Mouse (Mus musculus): ENCODE data around the gene Sec14l4. TPM values are rescaled to one million over a fixed set of nuclear protein-coding genes. Genes with fewer than 3 reads are reported as not detected.
"Not testable (repeated sequence)": the region's sequence is repeated elsewhere in the genome, so short reads cannot be mapped to it uniquely, and the experiment has no call there.

Sec14l4 gene
- polyA plus RNA-seq, 1 experiment from 2014 or later: not detected

GRCm38 (mm10) chr11:3999547-3999946 lies 31.7 kb upstream of the Sec14l4 start:
- Histone ChIP-seq H3K4me3 (no peak overlapping the region), H3K27ac (no peak overlapping the region), H3K4me1 (replicated peaks) (peaks cover 12% of the 10 kb centered on the region), H3K27me3 (ENCODE audit: insufficient read depth, poor library complexity, severe bottlenecking) (peaks cover 47% of the 10 kb centered on the region), H3K9me3 (no peaks in the 10 kb centered on the region), H3K36me3 (no peaks in the 10 kb centered on the region)
- 81% methylated on average over 5 of the region's 5 CpGs for WGBS
- DNase-seq (ENCODE audit: low spot score): no peak

- Histone ChIP-seq H3K36me3 (no peaks in the 10 kb centered on the region), H3K27ac (no peak overlapping the region), H3K9me3 (no peaks in the 10 kb centered on the region), H3K27me3 (ENCODE audit: insufficient read depth, poor library complexity, severe bottlenecking) (peaks cover 48% of the 10 kb centered on the region), H3K4me3 (no peak overlapping the region), H3K4me1 (replicated peaks) (peaks cover 12% of the 10 kb centered on the region)
- 6% methylated on average over 5 of the region's 5 CpGs for WGBS
- peak; percentile 74 for DNase-seq (ENCODE audit: low spot score)
These were observed 29.7 kb upstream of the Sec14l4 start for GRCm38 (mm10) chr11:4001603-4002002.

- Histone ChIP-seq H3K27ac (no peak overlapping the region), H3K36me3 (no peaks in the 10 kb centered on the region), H3K27me3 (ENCODE audit: insufficient read depth, poor library complexity, severe bottlenecking) (peaks cover 10% of the 10 kb centered on the region), H3K4me1 (replicated peaks) (no peaks in the 10 kb centered on the region), H3K4me3 (no peak overlapping the region), H3K9me3 (no peaks in the 10 kb centered on the region)
- WGBS: 63% methylated on average over 5 of the region's 5 CpGs
- no peak for DNase-seq (ENCODE audit: low spot score)
These were observed 25.9 kb upstream of the Sec14l4 start for GRCm38 (mm10) chr11:4005220-4005805.

- peaks cover 4% of the 10 kb centered on the region; the same call in 1 of the 2 replicates for H3K27me3 ChIP-seq (ENCODE audit: insufficient read depth, poor library complexity, severe bottlenecking)
- no peak overlapping the region for H3K27ac ChIP-seq
- H3K4me3 ChIP-seq: no peak overlapping the region
- no peaks in the 10 kb centered on the region for H3K4me1 ChIP-seq (replicated peaks)
- no peak for DNase-seq (ENCODE audit: low spot score)
- H3K9me3 ChIP-seq: no peaks in the 10 kb centered on the region
- WGBS: 81% methylated on average over 3 of the region's 3 CpGs
- H3K36me3 ChIP-seq: no peaks in the 10 kb centered on the region
These were observed 24.8 kb upstream of the Sec14l4 start for GRCm38 (mm10) chr11:4006462-4006861.

GRCm38 (mm10) chr11:4012616-4013015 lies 18.6 kb upstream of the Sec14l4 start:
- Histone ChIP-seq H3K27ac (no peak overlapping the region), H3K36me3 (no peaks in the 10 kb centered on the region), H3K4me1 (replicated peaks) (no peaks in the 10 kb centered on the region), H3K9me3 (peaks cover 14% of the 10 kb centered on the region), H3K4me3 (no peak overlapping the region), H3K27me3 (ENCODE audit: insufficient read depth, poor library complexity, severe bottlenecking) (no peaks in the 10 kb centered on the region)
- 74% methylated on average over 1 of the region's 1 CpGs for WGBS
- DNase-seq (ENCODE audit: low spot score): no peak

GRCm38 (mm10) chr11:4015796-4016195 lies 15.5 kb upstream of the Sec14l4 start:
- peaks cover 14% of the 10 kb centered on the region for H3K9me3 ChIP-seq
- H3K4me1 ChIP-seq (replicated peaks); H3K36me3 ChIP-seq; DNase-seq (ENCODE audit: low spot score); H3K27ac ChIP-seq; H3K27me3 ChIP-seq (ENCODE audit: insufficient read depth, poor library complexity, severe bottlenecking); H3K4me3 ChIP-seq: not testable (repeated sequence)
- WGBS: 91% methylated on average over 14 of the region's 14 CpGs

- H3K36me3 ChIP-seq; H3K4me1 ChIP-seq (replicated peaks); H3K4me3 ChIP-seq; DNase-seq (ENCODE audit: low spot score); H3K27me3 ChIP-seq (ENCODE audit: insufficient read depth, poor library complexity, severe bottlenecking); H3K27ac ChIP-seq; H3K9me3 ChIP-seq: not testable (repeated sequence)
- 94% methylated on average over 13 of the region's 13 CpGs for whole genome bisulfite sequencing
These were observed 9.2 kb upstream of the Sec14l4 start for GRCm38 (mm10) chr11:4022111-4022510.

- 68% methylated on average over 2 of the region's 2 CpGs for WGBS
- no peaks in the 10 kb centered on the region for H3K9me3 ChIP-seq
- no peak overlapping the region for H3K4me3 ChIP-seq
- no peaks in the 10 kb centered on the region for H3K27me3 ChIP-seq (ENCODE audit: insufficient read depth, poor library complexity, severe bottlenecking)
- no peak overlapping the region for H3K27ac ChIP-seq
- no peaks in the 10 kb centered on the region for H3K36me3 ChIP-seq
- H3K4me1 ChIP-seq (replicated peaks): no peaks in the 10 kb centered on the region
- no peak for DNase-seq (ENCODE audit: low spot score)
These were observed 7.9 kb upstream of the Sec14l4 start for GRCm38 (mm10) chr11:4023321-4023720.

GRCm38 (mm10) chr11:4027066-4027465 lies 4.2 kb upstream of the Sec14l4 start:
- Histone ChIP-seq H3K36me3 (no peaks in the 10 kb centered on the region), H3K4me1 (replicated peaks) (0 out of 2 replicates have a peak, but pooled peaks cover 6% of the 10 kb centered on the region), H3K27ac (no peak overlapping the region), H3K4me3 (no peak overlapping the region), H3K9me3 (no peaks in the 10 kb centered on the region), H3K27me3 (ENCODE audit: insufficient read depth, poor library complexity, severe bottlenecking) (peaks cover 13% of the 10 kb centered on the region)
- 81% methylated on average over 8 of the region's 8 CpGs for WGBS
- no peak for DNase-seq (ENCODE audit: low spot score)

- H3K27ac ChIP-seq: no peak overlapping the region
- H3K4me3 ChIP-seq: no peak overlapping the region
- H3K27me3 ChIP-seq (ENCODE audit: insufficient read depth, poor library complexity, severe bottlenecking): peaks cover 18% of the 10 kb centered on the region
- H3K9me3 ChIP-seq: no peaks in the 10 kb centered on the region
- no peaks in the 10 kb centered on the region for H3K36me3 ChIP-seq
- DNase-seq (ENCODE audit: low spot score): no peak
- H3K4me1 ChIP-seq (replicated peaks): 0 out of 2 replicates have a peak, but pooled peaks cover 6% of the 10 kb centered on the region
- WGBS: 79% methylated on average over 9 of the region's 9 CpGs
These were observed 3.5 kb upstream of the Sec14l4 start for GRCm38 (mm10) chr11:4027561-4028334.

GRCm38 (mm10) chr11:4029343-4029742 lies 1.9 kb upstream of the Sec14l4 start:
- Histone ChIP-seq H3K27me3 (ENCODE audit: insufficient read depth, poor library complexity, severe bottlenecking) (peaks cover 18% of the 10 kb centered on the region), H3K27ac (no peak overlapping the region), H3K9me3 (no peaks in the 10 kb centered on the region), H3K4me3 (no peak overlapping the region), H3K4me1 (replicated peaks) (0 out of 2 replicates have a peak, but pooled peaks cover 6% of the 10 kb centered on the region), H3K36me3 (no peaks in the 10 kb centered on the region)
- 68% methylated on average over 4 of the region's 4 CpGs for WGBS
- no peak for DNase-seq (ENCODE audit: low spot score)

- DNase-seq (ENCODE audit: low spot score): no peak
- Histone ChIP-seq H3K4me1 (replicated peaks) (0 out of 2 replicates have a peak, but pooled peaks cover 6% of the 10 kb centered on the region), H3K36me3 (no peaks in the 10 kb centered on the region), H3K27ac (no peak overlapping the region), H3K4me3 (no peak overlapping the region), H3K9me3 (no peaks in the 10 kb centered on the region), H3K27me3 (ENCODE audit: insufficient read depth, poor library complexity, severe bottlenecking) (peaks cover 18% of the 10 kb centered on the region)
- WGBS: 30% methylated on average over 12 of the region's 12 CpGs
These were observed 699 bp downstream of the Sec14l4 start for GRCm38 (mm10) chr11:4031961-4032360.

GRCm38 (mm10) chr11:4033471-4033870 lies 2.2 kb downstream of the Sec14l4 start:
- H3K4me1 ChIP-seq (replicated peaks): 0 out of 2 replicates have a peak, but pooled peaks cover 6% of the 10 kb centered on the region
- peaks cover 18% of the 10 kb centered on the region for H3K27me3 ChIP-seq (ENCODE audit: insufficient read depth, poor library complexity, severe bottlenecking)
- no peak overlapping the region for H3K27ac ChIP-seq
- no peaks in the 10 kb centered on the region for H3K36me3 ChIP-seq
- 77% methylated on average over 7 of the region's 7 CpGs for WGBS
- no peak for DNase-seq (ENCODE audit: low spot score)
- no peak overlapping the region for H3K4me3 ChIP-seq
- no peaks in the 10 kb centered on the region for H3K9me3 ChIP-seq
